Mouse (Mus musculus) cerebellum, adult 18-20 months (tissue): ENCODE measurements around the gene Cenpu.
A peak's percentile ranks its signal among the peaks of the same experiment; 100 is the strongest.

Source experiments
- DNase-seq, 2 experiments: peaks; one replicate each; pipeline ENCODE4 v3.0.0; 2021

Gene Cenpu

GRCm38 (mm10) chr8:46600959-46601707 is 49.3 kb downstream of the Cenpu start:
- no peak for DNase-seq

GRCm38 (mm10) chr8:46603587-46603986 is 51.8 kb downstream of the Cenpu start:
- DNase-seq, result no peak

GRCm38 (mm10) chr8:46606930-46607329 is 55.1 kb downstream of the Cenpu start:
- DNase-seq, result no peak

- no peak for DNase-seq
Observed at GRCm38 (mm10) chr8:46611557-46611956, 59.7 kb downstream of the Cenpu start.

GRCm38 (mm10) chr8:46612913-46613312 is 61.1 kb downstream of the Cenpu start:
- DNase-seq, result no peak

GRCm38 (mm10) chr8:46613377-46613776 is 61.5 kb downstream of the Cenpu start:
- no peak for DNase-seq

GRCm38 (mm10) chr8:46615936-46616335 is 64.1 kb downstream of the Cenpu start:
- DNase-seq, result no peak

GRCm38 (mm10) chr8:46616879-46617689 is 65.3 kb downstream of the Cenpu start, which contains the start of the genes Primpol and Casp3:
Primpol (minus strand) TSS chr8:46617212.
Casp3 (plus strand) TSS chr8:46617291.
- DNase-seq, result peak; percentile 93 to 96

GRCm38 (mm10) chr8:46617690-46618620 is 66.1 kb downstream of the Cenpu start:
- peak; percentile 18 to 45 for DNase-seq

- DNase-seq, result no peak
Observed at GRCm38 (mm10) chr8:46618639-46619320, 67.0 kb downstream of the Cenpu start.

- no peak for DNase-seq
Observed at GRCm38 (mm10) chr8:46622446-46623270, 70.8 kb downstream of the Cenpu start.

- DNase-seq, result no peak
Observed at GRCm38 (mm10) chr8:46625166-46625565, 73.3 kb downstream of the Cenpu start.

GRCm38 (mm10) chr8:46626642-46627041 is 74.8 kb downstream of the Cenpu start:
- DNase-seq, result no peak

- DNase-seq, result peak in 1 of 2 experiments; percentile 9
Observed at GRCm38 (mm10) chr8:46627881-46628280, 76.1 kb downstream of the Cenpu start.

- no peak for DNase-seq
Observed at GRCm38 (mm10) chr8:46628645-46629044, 76.8 kb downstream of the Cenpu start.
